Mouse (Mus musculus) CH12.LX (cell line): ENCODE measurements around the gene Maco1. TPM values are rescaled to one million over a fixed set of nuclear protein-coding genes. Genes with fewer than 3 reads are reported as not detected.

Experiments used
- DNase-seq: peaks from one replicate; pipeline ENCODE4 v3.0.0-alpha.2; 2013; ENCODE audit errors: extremely low read depth
- H3K27ac ChIP-seq: 2 replicates; pipeline ENCODE4 v1.5.1; 2012; ENCODE audit warnings: low read depth, mild to moderate bottlenecking, control low read depth, moderate library complexity; ENCODE audit not compliant: insufficient read depth
- H3K27me3 ChIP-seq: replicated peaks from 2 replicates; pipeline ENCODE3; 2012; ENCODE audit warnings: inconsistent platforms
- H3K36me3 ChIP-seq, 2 experiments: replicated peaks in 1 of 2; 2 replicates each; pipeline versions ENCODE3 to v1.6.1; 2012; ENCODE audit warnings: inconsistent platforms in 1 of 2, low read length in 1 of 2, mild to moderate bottlenecking in 1 of 2, mixed read lengths in 1 of 2, moderate library complexity in 1 of 2; ENCODE audit not compliant: control insufficient read depth in 1 of 2, insufficient read depth in 1 of 2
- H3K4me1 ChIP-seq, 2 experiments: 2 replicates each; pipeline ENCODE4 v1.6.1; 2012; ENCODE audit warnings: inconsistent platforms in 1 of 2, moderate library complexity in 1 of 2; ENCODE audit not compliant: insufficient read depth in 2 of 2, control insufficient read depth in 1 of 2
- H3K4me2 ChIP-seq: 2 replicates; pipeline ENCODE4 v1.6.1; 2012; ENCODE audit warnings: low read depth, mild to moderate bottlenecking, control low read depth; ENCODE audit not compliant: poor library complexity, insufficient read depth, severe bottlenecking
- H3K4me3 ChIP-seq, 3 experiments: fragments of 150-350 bp in 1 of 3; sonication (generic) in 1 of 3; replicated peaks in 1 of 3; 2 replicates each; pipeline versions ENCODE3 to v1.5.1; 2011 to 2012; ENCODE audit warnings: low read depth in 2 of 3, low read length in 2 of 3, mild to moderate bottlenecking in 2 of 3, moderate library complexity in 2 of 3, control low read depth in 1 of 3, improper control_type of control experiment in 1 of 3, inconsistent platforms in 1 of 3, mixed read lengths in 1 of 3; ENCODE audit not compliant: poor library complexity in 1 of 3
- H3K79me2 ChIP-seq: replicated peaks from 2 replicates; pipeline ENCODE4 v1.6.1; 2012; ENCODE audit warnings: mild to moderate bottlenecking, moderate library complexity; ENCODE audit not compliant: control insufficient read depth, poor library complexity, insufficient read depth, severe bottlenecking; ENCODE audit errors: extremely low read depth
- H3K9ac ChIP-seq: 2 replicates; pipeline ENCODE4 v1.6.1; 2012; ENCODE audit warnings: low read depth, mild to moderate bottlenecking, control low read depth, moderate library complexity; ENCODE audit not compliant: insufficient read depth
- H3K9me3 ChIP-seq: replicated peaks from 2 replicates; pipeline ENCODE3; 2012; ENCODE audit warnings: low read length, inconsistent platforms, mixed read lengths
- BHLHE40 ChIP-seq: IDR thresholded peaks from 2 replicates; pipeline ENCODE4 v1.6.1; 2011; ENCODE audit warnings: mild to moderate bottlenecking, low read depth, low read length, improper control_type of control experiment
- CHD1 ChIP-seq: IDR thresholded peaks from 2 replicates; pipeline ENCODE4 v1.6.1; 2012; ENCODE audit warnings: low read depth, low read length, improper control_type of control experiment, inconsistent platforms
- CTCF ChIP-seq, 2 experiments: IDR thresholded peaks in 1 of 2; conservative IDR thresholded peaks in 1 of 2; 2 replicates each; pipeline ENCODE4 v1.5.1; 2011 to 2012; ENCODE audit warnings: low read depth in 2 of 2, low read length in 2 of 2, improper control_type of control experiment in 1 of 2, inconsistent platforms in 1 of 2, mild to moderate bottlenecking in 1 of 2, moderate library complexity in 1 of 2
- E2F4 ChIP-seq: IDR thresholded peaks from 2 replicates; pipeline ENCODE4 v1.6.1; 2011; ENCODE audit warnings: low read depth, low read length, improper control_type of control experiment; ENCODE audit not compliant: insufficient replicate concordance
- EP300 ChIP-seq: IDR thresholded peaks from 2 replicates; pipeline ENCODE4 v1.6.1; 2011; ENCODE audit warnings: low read length, improper control_type of control experiment
- ETS1 ChIP-seq: conservative IDR thresholded peaks from 2 replicates; pipeline ENCODE4 v1.6.1; 2012; ENCODE audit warnings: low read depth, mild to moderate bottlenecking, inconsistent platforms, low read length, improper control_type of control experiment, moderate library complexity
- HCFC1 ChIP-seq: IDR thresholded peaks from 2 replicates; pipeline ENCODE4 v1.6.1; 2012; ENCODE audit warnings: low read depth, mild to moderate bottlenecking, inconsistent platforms, low read length, improper control_type of control experiment
- IRF4 ChIP-seq: IDR thresholded peaks from 2 replicates; pipeline ENCODE4 v1.6.1; 2014; ENCODE audit warnings: low read depth, mild to moderate bottlenecking, inconsistent platforms, low read length, improper control_type of control experiment
- JUN ChIP-seq: IDR thresholded peaks from 2 replicates; pipeline ENCODE4 v1.6.1; 2011; ENCODE audit warnings: low read depth, mild to moderate bottlenecking, low read length, improper control_type of control experiment, moderate library complexity; ENCODE audit not compliant: insufficient read depth
- KAT2A ChIP-seq: IDR thresholded peaks from 2 replicates; pipeline ENCODE4 v1.6.1; 2012; ENCODE audit warnings: low read length, improper control_type of control experiment, inconsistent platforms; ENCODE audit not compliant: insufficient replicate concordance
- MAFK ChIP-seq: IDR thresholded peaks from 2 replicates; pipeline ENCODE4 v1.6.1; 2011; ENCODE audit warnings: low read length, improper control_type of control experiment; ENCODE audit not compliant: insufficient replicate concordance
- MAX ChIP-seq: IDR thresholded peaks from 2 replicates; pipeline ENCODE4 v1.6.1; 2011; ENCODE audit warnings: low read length, improper control_type of control experiment
- MAZ ChIP-seq: IDR thresholded peaks from 2 replicates; pipeline ENCODE4 v1.6.1; 2012; ENCODE audit warnings: low read depth, mild to moderate bottlenecking, inconsistent platforms, low read length, improper control_type of control experiment, moderate library complexity
- MYC ChIP-seq: IDR thresholded peaks from 2 replicates; pipeline ENCODE4 v1.6.1; 2011; ENCODE audit warnings: low read depth, mild to moderate bottlenecking, improper control_type of control experiment, low read length
- NRF1 ChIP-seq: IDR thresholded peaks from 2 replicates; pipeline ENCODE4 v1.6.1; 2014; ENCODE audit warnings: low read depth, mild to moderate bottlenecking, inconsistent platforms, low read length, improper control_type of control experiment, moderate library complexity
- PAX5 ChIP-seq: IDR thresholded peaks from 2 replicates; pipeline ENCODE4 v1.6.1; 2012; ENCODE audit warnings: low read length, inconsistent platforms, mixed read lengths
- POLR2A ChIP-seq: IDR thresholded peaks from 2 replicates; pipeline ENCODE4 v1.6.1; 2011; ENCODE audit warnings: low read depth, mild to moderate bottlenecking, improper control_type of control experiment, low read length
- POLR2AphosphoS2 ChIP-seq: IDR thresholded peaks from 2 replicates; pipeline ENCODE4 v1.6.1; 2011; ENCODE audit warnings: low read depth, low read length, improper control_type of control experiment
- RAD21 ChIP-seq: IDR thresholded peaks from 2 replicates; pipeline ENCODE4 v1.6.1; 2011; ENCODE audit warnings: low read depth, mild to moderate bottlenecking, low read length, improper control_type of control experiment, moderate library complexity
- SMC3 ChIP-seq: IDR thresholded peaks from 2 replicates; pipeline ENCODE4 v1.6.1; 2011; ENCODE audit warnings: low read depth, low read length, improper control_type of control experiment
- TCF12 ChIP-seq: IDR thresholded peaks from 2 replicates; pipeline ENCODE4 v1.6.1; 2014; ENCODE audit warnings: low read depth, mild to moderate bottlenecking, inconsistent platforms, low read length, improper control_type of control experiment
- UBTF ChIP-seq: IDR thresholded peaks from 2 replicates; pipeline ENCODE4 v1.6.1; 2012; ENCODE audit warnings: low read depth, mild to moderate bottlenecking, inconsistent platforms, low read length, improper control_type of control experiment, moderate library complexity
- USF1 ChIP-seq: IDR thresholded peaks from 2 replicates; pipeline ENCODE4 v1.6.1; 2014; ENCODE audit warnings: low read depth, mild to moderate bottlenecking, inconsistent platforms, low read length, improper control_type of control experiment
- USF2 ChIP-seq: conservative IDR thresholded peaks from 2 replicates; pipeline ENCODE4 v1.6.1; 2011; ENCODE audit warnings: low read depth, low read length, improper control_type of control experiment
- ZC3H11A ChIP-seq: IDR thresholded peaks from 2 replicates; pipeline ENCODE4 v1.6.1; 2012; ENCODE audit warnings: low read depth, mild to moderate bottlenecking, inconsistent platforms, low read length, improper control_type of control experiment
- ZMIZ1 ChIP-seq: IDR thresholded peaks from 2 replicates; pipeline ENCODE4 v1.6.1; 2012; ENCODE audit warnings: low read depth, mild to moderate bottlenecking, inconsistent platforms, low read length, improper control_type of control experiment
- ZNF384 ChIP-seq: IDR thresholded peaks from 2 replicates; pipeline ENCODE4 v1.6.1; 2012; ENCODE audit warnings: low read depth, low read length, improper control_type of control experiment, inconsistent platforms
- dilution Hi-C: fragments of 300-500 bp; cut with MboI; formaldehyde crosslinking; loops from 2 replicates; pipeline ENCODE4 v1.14.3; 2020; ENCODE audit warnings: low sequenced_read_pairs; ENCODE audit not compliant: extremely low pct_unique_long_range_greater_than_20kb, extremely low pct_ligation_motif_present
- in situ Hi-C: fragments of 300-500 bp; cut with MboI; formaldehyde crosslinking; loops from 3 replicates; pipeline ENCODE4 v1.14.3; 2019; ENCODE audit warnings: low sequenced_read_pairs, low pct_ligation_motif_present, low pct_unique_long_range_greater_than_20kb, mixed read lengths
- polyA plus RNA-seq: library from polyadenylated mRNA; unstranded; fragments of >175 nt; gene quantifications from 2 replicates; pipeline ENCODE4 v1.2.1, GENCODE M21; 2012; ENCODE audit warnings: low read depth; ENCODE audit not compliant: insufficient read length
- total RNA-seq, 2 experiments: library from RNA; depleted of rRNA; stranded (reverse); fragments of 300-350 nt in 1 of 2; fragments of >200 nt in 1 of 2; gene quantifications; 2 replicates each; pipeline ENCODE4 v1.2.3; 2012 to 2014

Maco1 gene
- total and polyA plus RNA-seq, 3 experiments, result 15.8 to 19.8 (median 17.3) TPM

- dilution Hi-C loops, result no loop called here
- no peak overlapping the region for H3K4me2 ChIP-seq
- H3K4me3 ChIP-seq, result no peak overlapping the region
- H3K9ac ChIP-seq, result no peak overlapping the region
- no peak for DNase-seq
- peaks cover 5 to 27% of the 10 kb centered on the region in 2 experiments; a peak in 3 of 4 replicates for H3K4me1 ChIP-seq
- H3K36me3 ChIP-seq, result peaks cover 0 to 6% of the 10 kb centered on the region in 2 experiments
- no peaks in the 10 kb centered on the region for H3K79me2 ChIP-seq
- TF ChIP-seq MAZ, result no peak
- no peak for TF ChIP-seq CTCF (conservative IDR thresholded peaks at IDR 0.05 in 1 of 2, IDR thresholded peaks at IDR 0.05 in 1 of 2; ENCODE audit: low read depth in 2 of 2, low read length in 2 of 2)
- no peak for TF ChIP-seq CHD1
- TF ChIP-seq E2F4, result no peak
- no peak for TF ChIP-seq TCF12
- no peak for TF ChIP-seq MAX
- TF ChIP-seq UBTF, result no peak
- no peak for TF ChIP-seq USF1
- no peak for TF ChIP-seq MYC
- TF ChIP-seq ZMIZ1, result no peak
- TF ChIP-seq EP300, result no peak
- TF ChIP-seq KAT2A, result no peak
- TF ChIP-seq POLR2A, result no peak
- H3K27me3 ChIP-seq, result no peaks in the 10 kb centered on the region
- no peak overlapping the region for H3K27ac ChIP-seq
- in situ Hi-C loops, result no loop called here
- H3K9me3 ChIP-seq, result no peaks in the 10 kb centered on the region
These were observed 94.8 kb downstream of the Maco1 start for GRCm38 (mm10) chr4:134758367-134758766.

- peaks cover under 1 to 26% of the 10 kb centered on the region in 2 experiments; a peak in 3 of 4 replicates for H3K4me1 ChIP-seq
- in situ Hi-C loops, result no loop called here
- DNase-seq, result no peak
- TF ChIP-seq ZMIZ1 (no peak), MAZ (no peak), IRF4 (no peak), BHLHE40 (no peak), HCFC1 (no peak), NRF1 (no peak), ZC3H11A (no peak), ZNF384 (no peak), RAD21 (no peak), ETS1 (no peak), SMC3 (no peak), USF2 (no peak), POLR2A (no peak), PAX5 (no peak), KAT2A (no peak), JUN (no peak), MAFK (no peak), CHD1 (no peak), POLR2AphosphoS2 (no peak)
- H3K4me2 ChIP-seq, result no peak overlapping the region
- dilution Hi-C loops, result no loop called here
- no peak overlapping the region for H3K9ac ChIP-seq
- peaks cover 0 to 6% of the 10 kb centered on the region in 2 experiments for H3K36me3 ChIP-seq
- no peaks in the 10 kb centered on the region for H3K27me3 ChIP-seq
- no peak overlapping the region for H3K4me3 ChIP-seq
- H3K9me3 ChIP-seq, result no peaks in the 10 kb centered on the region
- no peak overlapping the region for H3K27ac ChIP-seq
- no peaks in the 10 kb centered on the region for H3K79me2 ChIP-seq
These were observed 96.2 kb downstream of the Maco1 start for GRCm38 (mm10) chr4:134756953-134757352.
